Mouse (Mus musculus): ENCODE data around the gene Slc24a4.

Slc24a4 gene

DNA sequence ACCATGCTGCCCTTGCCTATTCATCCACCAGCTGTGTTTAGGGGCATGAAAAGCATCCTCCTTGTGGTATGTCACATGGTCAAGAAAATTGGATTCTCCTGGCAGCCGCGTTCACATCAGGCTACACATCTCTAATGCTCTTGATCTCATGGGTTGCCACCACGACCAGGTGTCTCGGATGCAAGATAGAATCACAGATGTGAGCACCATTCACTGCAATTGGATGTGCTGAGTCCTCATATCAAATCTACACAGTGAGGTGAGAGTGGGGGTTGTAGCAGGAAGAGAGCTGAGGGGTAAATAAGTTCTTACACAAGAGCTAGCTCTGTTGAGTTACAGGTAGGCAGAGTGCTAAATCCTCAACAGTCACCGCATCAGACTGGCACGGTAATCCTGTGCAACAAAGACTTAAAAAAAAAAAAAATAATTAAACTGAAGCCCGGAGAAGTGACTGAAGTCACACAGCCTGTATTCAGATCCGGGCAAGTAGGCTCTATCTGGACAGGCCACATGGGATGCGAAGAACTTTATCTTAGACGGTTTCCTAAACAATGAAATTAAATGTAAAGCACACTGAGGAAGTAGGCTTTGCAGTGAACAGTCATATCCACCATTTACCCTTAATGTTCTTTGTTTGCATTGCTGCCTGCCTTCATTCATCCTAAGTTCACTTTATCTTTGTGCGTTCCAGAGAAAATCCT, 180.7 kb downstream of the Slc24a4 start:
- no peak for DNase-seq (ENCODE audit: low spot score)

DNA sequence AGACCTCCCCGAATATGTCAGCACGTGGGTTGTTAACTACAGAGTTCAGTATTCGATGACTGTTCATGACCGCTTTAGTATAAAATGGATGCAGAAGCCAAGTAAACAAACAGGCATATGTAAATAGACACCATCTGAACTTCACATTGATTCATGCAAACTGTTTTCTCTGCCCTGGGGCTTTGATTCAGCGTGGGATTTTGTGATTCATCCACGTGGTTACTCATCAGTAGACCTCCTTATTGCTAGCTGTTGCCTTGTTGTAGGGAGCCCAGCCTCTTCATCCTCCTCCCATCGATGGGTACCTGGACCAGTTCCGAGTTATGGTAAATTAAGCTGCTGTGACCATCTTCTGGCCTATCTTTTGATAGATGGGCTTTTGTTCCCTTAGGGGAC, 181.3 kb downstream of the Slc24a4 start:
- DNase-seq (ENCODE audit: low spot score), result no peak

DNA sequence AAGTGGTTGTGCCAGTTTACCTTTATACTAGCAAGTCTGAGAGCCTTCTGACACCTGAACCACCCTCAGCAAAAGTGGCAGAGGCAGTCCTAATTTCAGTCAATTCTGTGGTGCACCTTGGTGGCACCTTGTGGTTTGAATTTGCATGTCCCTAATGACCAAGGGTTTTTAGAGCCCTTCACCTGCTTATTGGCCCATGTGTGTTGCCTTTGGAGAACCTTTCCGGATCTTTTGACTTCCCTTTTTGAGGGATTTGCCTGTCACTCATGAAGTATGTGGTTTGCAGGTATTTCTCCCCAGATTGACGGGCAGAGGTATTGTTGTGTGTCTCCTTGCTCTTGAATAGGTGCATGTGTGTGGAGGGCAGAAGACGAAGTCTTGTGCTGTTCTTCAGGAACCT, 181.7 kb downstream of the Slc24a4 start:
- DNase-seq (ENCODE audit: low spot score), result no peak

DNA sequence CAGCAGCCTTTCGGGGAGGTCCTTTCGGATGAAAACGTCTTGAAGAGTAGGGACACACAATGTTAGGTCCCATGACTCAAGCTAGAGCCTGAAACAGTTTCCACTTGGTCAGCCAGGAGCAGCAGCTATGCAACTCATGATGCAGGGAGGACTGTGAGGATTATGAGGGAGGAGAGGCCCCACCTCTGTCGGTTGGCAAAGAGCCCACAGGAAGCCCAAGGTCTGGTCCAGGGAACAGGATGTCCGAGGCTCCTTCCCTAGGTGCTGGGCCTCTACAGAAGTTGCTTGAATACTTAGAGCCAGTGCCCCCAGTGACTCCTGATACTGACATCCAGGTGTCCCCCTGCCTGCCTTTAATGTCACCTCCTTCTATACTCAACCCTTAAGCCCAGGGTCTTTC, 182.9 kb downstream of the Slc24a4 start:
- no peak for DNase-seq (ENCODE audit: low spot score)

All from ovary, adult 18-20 months (tissue).